Mouse (Mus musculus) naive thymus-derived CD4-positive, alpha-beta T cell, adult 5 months (primary cell): ENCODE results near the gene Tubb1. TPM values are rescaled to one million over a fixed set of nuclear protein-coding genes. Genes with fewer than 3 reads are reported as not detected.

Experiments
- polyA plus RNA-seq: library from polyadenylated mRNA; unstranded; fragments of 100-300 nt; shearing (Covaris generic); gene quantifications from one replicate; pipeline ENCODE4 v1.2.1, GENCODE M21; 2017

Gene Tubb1
- polyA plus RNA-seq: not detected

DNA sequence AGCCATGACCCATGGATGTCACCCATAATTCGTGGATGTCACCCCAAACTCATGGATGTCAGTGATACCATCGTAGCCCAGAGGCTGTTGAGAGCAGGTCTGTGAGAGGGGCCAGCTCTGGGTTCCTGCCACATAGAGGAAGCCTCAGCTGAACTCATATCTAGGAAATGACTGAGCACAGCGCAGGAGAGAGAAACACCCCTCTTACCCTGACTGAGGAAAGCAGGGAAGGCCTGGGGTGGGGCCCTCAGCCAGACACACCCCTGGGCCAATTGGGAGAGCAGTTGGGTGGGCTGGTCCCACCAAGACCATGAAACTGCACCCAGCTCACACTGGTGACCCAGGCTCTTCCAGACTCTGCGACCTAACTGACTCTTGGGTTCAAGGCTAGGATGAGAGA lies at the start of gene Tubb1:
TSS of gene Tubb1 (plus strand) at position 343 of the 400 bp plus-strand sequence.

GRCm38 (mm10) chr2:174415731-174416310 lies 34.7 kb upstream of the Tubb1 start, which contains the start of gene Nelfcd:
TSS of gene Nelfcd (plus strand) at chr2:174415804.

DNA sequence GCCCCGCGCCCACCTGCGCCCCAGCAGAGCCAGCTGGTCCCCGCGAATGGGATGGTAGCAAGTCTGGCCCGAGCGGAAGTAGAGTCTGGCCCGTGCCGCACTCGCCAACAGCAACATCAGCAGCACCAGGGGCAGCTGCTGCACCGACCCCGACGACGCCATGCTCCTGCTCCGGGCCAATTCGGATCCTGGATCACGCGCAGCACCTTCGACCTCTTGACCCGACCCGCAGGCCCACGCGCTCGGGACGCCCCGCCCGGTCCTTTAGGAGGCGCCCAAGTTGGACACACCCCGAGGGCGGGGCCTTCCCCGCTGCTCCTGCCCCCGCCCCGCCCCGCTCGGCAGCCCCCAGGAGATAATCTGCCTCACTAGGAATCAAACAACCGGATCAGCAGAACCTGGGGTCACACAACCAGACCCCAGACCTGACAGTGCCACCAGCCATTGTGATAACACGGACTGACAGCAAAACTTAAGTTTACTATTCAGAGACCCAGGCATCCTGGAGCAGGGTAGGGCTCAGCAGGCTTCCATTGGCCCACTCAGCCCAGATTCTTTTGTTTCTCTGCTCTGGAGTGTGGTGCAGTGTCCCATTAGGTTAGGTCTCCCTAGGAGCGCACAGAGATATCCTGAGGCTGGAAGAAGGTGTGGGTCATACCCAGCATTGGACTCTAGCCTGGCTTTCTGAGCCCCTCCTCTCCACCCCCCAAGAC lies 11.6 kb upstream of the Tubb1 start, which contains the start of gene Ctsz:
TSS of gene Ctsz (minus strand) at position 303 of the 713 bp plus-strand sequence.

GRCm38 (mm10) chr2:174463789-174464523 lies 13.5 kb downstream of the Tubb1 start, which contains the start of gene Atp5e:
TSS of gene Atp5e (minus strand) at chr2:174464105.

GRCm38 (mm10) chr2:174472818-174473549 lies 22.5 kb downstream of the Tubb1 start, which contains the start of gene Prelid3b:
TSS of gene Prelid3b (minus strand) at chr2:174473081.

Other genes with a start within 250 kb of the Tubb1 start
- 645 TPM for gene Gnas, start 166.4 kb upstream of the Tubb1 start, polyA plus RNA-seq
- gene Gm20721, start 104.0 kb upstream of the Tubb1 start, polyA plus RNA-seq: 7.1 TPM
- 40.1 TPM for gene Nelfcd, start 34.9 kb upstream of the Tubb1 start, polyA plus RNA-seq
- 35.1 TPM for gene Ctsz, start 11.7 kb upstream of the Tubb1 start, polyA plus RNA-seq
- 255 TPM for gene Atp5e, start 13.4 kb downstream of the Tubb1 start, polyA plus RNA-seq
- 60.5 TPM for gene Prelid3b, start 22.4 kb downstream of the Tubb1 start, polyA plus RNA-seq
- 9.9 TPM for gene Zfp831, start 192.8 kb downstream of the Tubb1 start, polyA plus RNA-seq